8 mouse cellular contexts compared by ENCODE assay signal in genomic region chr2:71690277-71691161, GRCm38 (mm10). TPM values are rescaled to one million over a fixed set of nuclear protein-coding genes. Genes with fewer than 3 reads are reported as not detected.
DNase-seq lines count a peak whose midpoint lies in the region; ATAC-seq lines count a peak whose summit lies in the region.

No protein-coding gene starts in this region.

- no peak overlapping the region for H3K4me3 ChIP-seq in embryonic facial prominence, embryonic 14.5 days (ENCODE audit: low read depth, low read length)
- 0 out of 2 replicates have a peak overlapping the region, but pooled peaks have one; percentile 4 for H3K4me3 ChIP-seq in heart, embryonic 12.5 days
- H3K4me3 ChIP-seq in neural tube, embryonic 15.5 days (replicated peaks), result no peak overlapping the region

- no peaks in the 10 kb centered on the region for H3K36me3 ChIP-seq in embryonic facial prominence, embryonic 14.5 days (ENCODE audit: control insufficient read depth, insufficient read depth, low read length)
- no peaks in the 10 kb centered on the region for H3K36me3 ChIP-seq in heart, embryonic 12.5 days
- H3K36me3 ChIP-seq in neural tube, embryonic 15.5 days, result no peaks in the 10 kb centered on the region

- H3K9me3 ChIP-seq in embryonic facial prominence, embryonic 14.5 days (ENCODE audit: control insufficient read depth, low read length), result no peaks in the 10 kb centered on the region
- H3K9me3 ChIP-seq in heart, embryonic 12.5 days (replicated peaks), result no peaks in the 10 kb centered on the region
- no peaks in the 10 kb centered on the region for H3K9me3 ChIP-seq in neural tube, embryonic 15.5 days (replicated peaks)

- H3K4me1 ChIP-seq in embryonic facial prominence, embryonic 14.5 days (ENCODE audit: control insufficient read depth, insufficient read depth, low read length), result peaks cover 18% of the 10 kb centered on the region
- peaks cover 31% of the 10 kb centered on the region for H3K4me1 ChIP-seq in heart, embryonic 12.5 days (replicated peaks)
- H3K4me1 ChIP-seq in neural tube, embryonic 15.5 days, result peaks cover 10% of the 10 kb centered on the region

- H3K4me2 ChIP-seq in embryonic facial prominence, embryonic 14.5 days (ENCODE audit: low read depth, low read length), result no peak overlapping the region
- peak overlapping the region; percentile 53 for H3K4me2 ChIP-seq in heart, embryonic 12.5 days
- H3K4me2 ChIP-seq in neural tube, embryonic 15.5 days, result peak overlapping the region; percentile 34

- DNase-seq in left cerebral cortex, postnatal 4 days, result peak; percentile 56
- DNase-seq in left cerebral cortex, postnatal 25 days (ENCODE audit: low spot score in 2 of 2), result no peak
- peak; percentile 66 for DNase-seq in embryonic facial prominence, embryonic 14.5 days (ENCODE audit: low spot score)
- peak; percentile 75 for DNase-seq in kidney, postnatal 14 days
- DNase-seq in layer of hippocampus, adult 9-10 months (ENCODE audit: low spot score), result no peak
- DNase-seq in left cerebral cortex, adult 8-10 months (ENCODE audit: low spot score in 2 of 2), result no peak

- intact Hi-C loops in left cerebral cortex, postnatal 4 days (cut with DNase I), result no loop called here
- intact Hi-C loops in left cerebral cortex, postnatal 25 days (cut with DNase I), result no loop called here

- H3K9ac ChIP-seq in embryonic facial prominence, embryonic 14.5 days (ENCODE audit: low read depth, low read length), result 0 out of 2 replicates have a peak overlapping the region, but pooled peaks have one; percentile 22
- H3K9ac ChIP-seq in heart, embryonic 12.5 days, result peak overlapping the region; percentile 43; the same call in 1 of the 2 replicates
- H3K9ac ChIP-seq in neural tube, embryonic 15.5 days (replicated peaks), result no peak overlapping the region; the same call in 1 of the 2 replicates

- no peaks in the 10 kb centered on the region for H3K27me3 ChIP-seq in embryonic facial prominence, embryonic 14.5 days (replicated peaks; ENCODE audit: control insufficient read depth, insufficient read depth, low read length)
- no peaks in the 10 kb centered on the region for H3K27me3 ChIP-seq in heart, embryonic 12.5 days (replicated peaks)
- H3K27me3 ChIP-seq in neural tube, embryonic 15.5 days (replicated peaks), result no peaks in the 10 kb centered on the region

- no peak overlapping the region; the same call in 1 of the 2 replicates for H3K27ac ChIP-seq in embryonic facial prominence, embryonic 14.5 days (replicated peaks; ENCODE audit: low read depth, low read length)
- peak overlapping the region; percentile 70 for H3K27ac ChIP-seq in heart, embryonic 12.5 days (ENCODE audit: poor library complexity, severe bottlenecking)
- H3K27ac ChIP-seq in neural tube, embryonic 15.5 days (replicated peaks), result 0 out of 2 replicates have a peak overlapping the region, but pooled peaks have one; percentile 30

- 57% methylated on average over 26 of the region's 27 CpGs for WGBS in embryonic facial prominence, embryonic 14.5 days
- WGBS in heart, embryonic 12.5 days, result 36% methylated on average over 27 of the region's 27 CpGs
- 48% methylated on average over 27 of the region's 27 CpGs for WGBS in neural tube, embryonic 15.5 days

- peak; percentile 45; the same call in 1 of the 2 replicates for ATAC-seq in embryonic facial prominence, embryonic 14.5 days (ENCODE audit: low read depth)
- peak; percentile 86 for ATAC-seq in heart, embryonic 12.5 days (ENCODE audit: insufficient number of reproducible peaks, low FRiP score)
- no peak; the same call in 1 of the 2 replicates for ATAC-seq in neural tube, embryonic 15.5 days (ENCODE audit: low FRiP score)

RNA-seq across cellular contexts. Expression of gene Itga6, which starts 54.9 kb away (rescaled TPM):
- total RNA-seq in left cerebral cortex, postnatal 4 days (2021), result 10 to 100 TPM; 27.3 to 32.0 TPM
- 10 to 100 TPM; 25.5 to 27.6 TPM for total RNA-seq in left cerebral cortex, postnatal 25 days (2021)
- 64.5 and 70.4 TPM in 2 replicates for polyA plus RNA-seq in embryonic facial prominence, embryonic 14.5 days (2014; fragmentation: Nextera tagmentation; extraction: Ambion mirVana)
- 115 and 130 TPM in 2 replicates for polyA plus RNA-seq in heart, embryonic 12.5 days (2016; fragmentation: Nextera tagmentation; extraction: Ambion mirVana)
- polyA plus RNA-seq in neural tube, embryonic 15.5 days (2015; fragmentation: Nextera tagmentation; extraction: Ambion mirVana), result 23.1 and 29.3 TPM in 2 replicates
- total RNA-seq in left cerebral cortex, adult 8-10 months (2022), result 10 to 100 TPM; 25.3 to 30.3 (median 28.1) TPM

Comparison
In these comparisons a context has a peak if more than half of its experiments do, and no peak if none do; other contexts are left out.
1. DNase-seq: peak in left cerebral cortex, postnatal 4 days (single experiment), embryonic facial prominence, embryonic 14.5 days (single experiment) and kidney, postnatal 14 days (single experiment); none in left cerebral cortex, postnatal 25 days (0 of 2), layer of hippocampus, adult 9-10 months (single experiment) and left cerebral cortex, adult 8-10 months (0 of 2).